8 mouse cellular contexts compared by ENCODE assay signal in the genomic region with DNA sequence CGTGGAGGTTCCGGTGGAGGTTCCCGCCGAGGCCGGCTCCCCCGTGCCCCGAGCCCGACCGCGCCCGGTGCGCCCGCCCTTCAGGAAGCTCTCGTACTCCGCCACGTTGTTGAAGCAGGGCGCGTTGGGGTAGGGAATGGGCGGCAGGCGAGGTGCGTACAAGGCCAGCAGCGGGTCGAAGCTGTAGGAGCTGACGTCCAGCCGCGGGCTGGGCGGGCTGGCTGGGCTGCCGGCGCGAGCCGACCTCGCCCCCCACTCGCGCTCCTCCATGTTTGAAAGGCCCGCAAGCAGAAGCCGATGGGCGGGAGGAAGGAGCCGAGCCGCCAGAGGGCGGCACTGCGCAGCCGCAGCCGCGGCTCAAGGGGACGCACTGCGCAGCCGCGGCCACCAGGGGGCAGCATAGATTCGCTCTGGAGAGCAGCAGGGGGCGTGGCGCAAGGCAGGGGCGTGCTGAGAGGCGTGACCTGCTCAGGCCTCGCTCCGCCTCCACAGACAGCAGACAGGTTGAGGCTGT. TPM values are rescaled to one million over a fixed set of nuclear protein-coding genes. Genes with fewer than 3 reads are reported as not detected.
DNase-seq lines count a peak whose midpoint lies in the region; ATAC-seq and TF ChIP-seq lines count a peak whose summit lies in the region.

A gene (minus strand): TSS at position 293 of the 514 bp plus-strand sequence.

- H3K36me3 ChIP-seq in embryonic facial prominence, embryonic 13.5 days = peaks cover 22% of the 10 kb centered on the region
- H3K36me3 ChIP-seq in limb, embryonic 14.5 days (ENCODE audit: control insufficient read depth, insufficient read depth, low read length) = peaks cover 11% of the 10 kb centered on the region; the same call in 1 of the 2 replicates
- H3K36me3 ChIP-seq in midbrain, postnatal 0 days (ENCODE audit: insufficient read depth, low read length) = peaks cover 8% of the 10 kb centered on the region

- 0 out of 2 replicates have a peak, but pooled peaks have one; percentile 33 for TF ChIP-seq POLR2A in limb, embryonic 14.5 days (IDR thresholded peaks at IDR 0.05; ENCODE audit: borderline replicate concordance, extremely low read depth, insufficient read depth, insufficient read length)

- DNase-seq in 3134 (ENCODE audit: extremely low read depth, insufficient read length, low spot score) = peak; percentile 96
- DNase-seq in adrenal gland, postnatal 36 days = peak; percentile 98
- peak; percentile 95 for DNase-seq in heart, adult 8-10 months (ENCODE audit: low spot score)
- DNase-seq in kidney, adult 9 months = peak; percentile 98
- peak; percentile 85 for DNase-seq in limb, embryonic 14.5 days (ENCODE audit: low spot score)
- peak; percentile 91 for DNase-seq in midbrain, postnatal 0 days (ENCODE audit: low spot score)
- DNase-seq in spleen, postnatal 14 days (ENCODE audit: low spot score in 2 of 2) = peak; percentile 98 to 99

- peak within 1 kb of the TSS; percentile 57; the same call in 1 of the 2 replicates for H3K27ac ChIP-seq in embryonic facial prominence, embryonic 13.5 days
- no peak within 1 kb of the TSS for H3K27ac ChIP-seq in limb, embryonic 14.5 days (replicated peaks; ENCODE audit: low read depth, low read length)
- peak within 1 kb of the TSS; percentile 72 for H3K27ac ChIP-seq in midbrain, postnatal 0 days (ENCODE audit: low read depth, low read length)

- H3K4me2 ChIP-seq in embryonic facial prominence, embryonic 13.5 days = peak within 1 kb of the TSS; percentile 87
- peak within 1 kb of the TSS; percentile 90 for H3K4me2 ChIP-seq in limb, embryonic 14.5 days (replicated peaks; ENCODE audit: low read depth, low read length, severe bottlenecking)
- H3K4me2 ChIP-seq in midbrain, postnatal 0 days (ENCODE audit: low read depth, low read length, poor library complexity, severe bottlenecking) = peak within 1 kb of the TSS; percentile 78

- ATAC-seq in embryonic facial prominence, embryonic 13.5 days (ENCODE audit: insufficient number of reproducible peaks, insufficient read depth, low FRiP score, low TSS enrichment, low read depth) = peak; percentile 86
- ATAC-seq in limb, embryonic 14.5 days (ENCODE audit: low FRiP score, low read depth) = peak; percentile 92
- peak; percentile 89 for ATAC-seq in midbrain, postnatal 0 days (ENCODE audit: low FRiP score)

- peaks cover 12% of the 10 kb centered on the region for H3K4me1 ChIP-seq in embryonic facial prominence, embryonic 13.5 days
- H3K4me1 ChIP-seq in limb, embryonic 14.5 days (ENCODE audit: control insufficient read depth, insufficient read depth, low read length) = peaks cover 8% of the 10 kb centered on the region; the same call in 1 of the 2 replicates
- H3K4me1 ChIP-seq in midbrain, postnatal 0 days (ENCODE audit: insufficient read depth, low read length) = peaks cover 6% of the 10 kb centered on the region; the same call in 1 of the 2 replicates

- no peaks in the 10 kb centered on the region for H3K27me3 ChIP-seq in embryonic facial prominence, embryonic 13.5 days
- no peaks in the 10 kb centered on the region for H3K27me3 ChIP-seq in limb, embryonic 14.5 days (ENCODE audit: control insufficient read depth, insufficient read depth, low read length)
- H3K27me3 ChIP-seq in midbrain, postnatal 0 days (ENCODE audit: insufficient read depth, low read length) = no peaks in the 10 kb centered on the region

- peak within 1 kb of the TSS; percentile 89 for H3K9ac ChIP-seq in embryonic facial prominence, embryonic 13.5 days
- peak within 1 kb of the TSS; percentile 83 for H3K9ac ChIP-seq in limb, embryonic 14.5 days (ENCODE audit: low read depth, low read length, severe bottlenecking)
- H3K9ac ChIP-seq in midbrain, postnatal 0 days (replicated peaks; ENCODE audit: low read length, poor library complexity, severe bottlenecking) = peak within 1 kb of the TSS; percentile 87

- H3K9me3 ChIP-seq in embryonic facial prominence, embryonic 13.5 days = no peaks in the 10 kb centered on the region
- H3K9me3 ChIP-seq in limb, embryonic 14.5 days (ENCODE audit: control insufficient read depth, low read length) = no peaks in the 10 kb centered on the region
- no peaks in the 10 kb centered on the region for H3K9me3 ChIP-seq in midbrain, postnatal 0 days (ENCODE audit: low read length)

- H3K4me3 ChIP-seq in embryonic facial prominence, embryonic 13.5 days = peak within 1 kb of the TSS; percentile 90
- peak within 1 kb of the TSS; percentile 82 for H3K4me3 ChIP-seq in limb, embryonic 14.5 days (replicated peaks; ENCODE audit: low read length)
- H3K4me3 ChIP-seq in midbrain, postnatal 0 days (ENCODE audit: low read depth, low read length) = peak within 1 kb of the TSS; percentile 95

- TF ChIP-seq CTCF in midbrain, postnatal 0 days (IDR thresholded peaks at IDR 0.05) = peak; percentile 100

- WGBS in embryonic facial prominence, embryonic 13.5 days = under 1% methylated on average over 48 of the region's 55 CpGs
- under 1% methylated on average over 51 of the region's 55 CpGs for WGBS in limb, embryonic 14.5 days
- WGBS in midbrain, postnatal 0 days = under 1% methylated on average over 46 of the region's 55 CpGs

RNA-seq across cellular contexts. Expression of the gene that starts here (rescaled TPM):
- total RNA-seq in adrenal gland, postnatal 36 days (2021) = 10 to 100 TPM; 12.8 to 16.7 TPM
- 5.4 and 7.0 TPM in 2 replicates for polyA plus RNA-seq in embryonic facial prominence, embryonic 13.5 days (2015; fragmentation: Nextera tagmentation; extraction: Ambion mirVana)
- 1 to 10 TPM; 2.1 to 3.5 (median 3.1) TPM for total RNA-seq in heart, adult 8-10 months (2022)
- polyA plus RNA-seq in limb, embryonic 14.5 days (2012; rRNA removed) = 7.2 and 8.4 TPM in 2 replicates
- 8.2 TPM in 2 replicates for polyA plus RNA-seq in limb, embryonic 14.5 days (2014; fragmentation: Nextera tagmentation; extraction: Ambion mirVana)
- total RNA-seq in midbrain, postnatal 0 days (2014; rRNA removed) = 89.2 and 106 TPM in 2 replicates
- 31.8 and 32.9 TPM in 2 replicates for polyA plus RNA-seq in midbrain, postnatal 0 days (2015; fragmentation: Nextera tagmentation; extraction: Ambion mirVana)
